Mouse (Mus musculus): ENCODE measurements around the gene Gpr34. TPM values are rescaled to one million over a fixed set of nuclear protein-coding genes. Genes with fewer than 3 reads are reported as not detected.

Gene Gpr34
- polyA plus RNA-seq, 1 experiment: not detected

- no peak for TF ChIP-seq GATA1 (IDR thresholded peaks at IDR 0.05; ENCODE audit: low read length)
Measured at GRCm38 (mm10) chrX:13656721-13657120, 24.8 kb downstream of the Gpr34 start.

DNA sequence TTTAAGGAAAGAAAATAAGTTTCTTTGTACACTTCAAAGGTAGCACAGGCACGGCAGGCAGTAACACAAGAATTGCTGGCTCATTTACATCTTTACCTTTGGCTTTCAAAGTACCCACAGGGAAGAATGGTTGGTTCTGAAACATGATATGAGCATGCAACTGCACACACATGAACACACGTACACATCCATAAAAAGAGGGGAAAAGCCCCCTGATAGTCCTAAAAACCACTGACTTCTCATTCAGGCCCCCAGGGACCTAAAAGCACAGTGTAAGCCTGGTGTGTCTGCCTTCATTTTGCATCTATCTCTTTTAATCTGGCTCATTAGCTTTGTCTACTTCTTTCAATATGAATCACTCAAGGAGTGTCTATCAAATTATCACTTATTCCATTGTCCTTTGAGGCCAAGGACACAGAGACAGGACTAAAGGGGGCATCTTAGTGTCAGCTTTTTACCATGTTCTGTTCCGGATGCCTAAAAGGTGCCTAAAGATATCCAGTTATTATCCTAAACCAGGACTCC is 26.8 kb downstream of the Gpr34 start:
- no peak for TF ChIP-seq GATA1 (IDR thresholded peaks at IDR 0.05; ENCODE audit: low read length)

DNA sequence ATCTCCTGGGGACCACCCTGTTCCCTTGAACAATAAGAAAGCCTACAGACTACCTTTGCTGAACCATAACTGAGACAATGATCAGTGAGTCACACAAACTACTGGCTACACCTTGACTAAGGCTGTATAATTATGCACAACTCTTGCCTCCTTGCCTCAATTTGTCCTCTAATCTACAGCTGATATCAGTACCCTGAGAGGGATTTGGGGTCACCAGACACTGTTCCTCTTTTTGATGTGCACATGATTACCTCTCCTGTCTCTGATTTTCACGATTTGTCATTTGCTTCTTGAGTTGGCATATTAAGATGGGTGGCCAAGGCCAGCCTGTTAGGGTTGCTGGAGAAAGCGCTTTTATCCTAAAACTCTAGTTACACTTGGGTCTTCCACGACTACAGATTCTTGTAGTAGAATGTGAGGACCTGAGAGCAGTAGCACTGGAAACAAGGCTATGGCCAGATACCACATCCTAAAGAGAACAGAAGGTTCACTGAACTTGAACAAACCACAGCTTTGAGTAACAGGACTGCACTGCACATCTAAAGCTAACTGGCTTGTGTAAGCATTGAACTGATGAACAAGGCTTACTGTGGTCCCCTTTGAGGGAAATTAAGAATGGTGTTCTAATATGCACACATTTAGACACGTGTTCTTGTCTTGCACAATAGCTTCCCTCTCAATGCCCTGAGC is 27.5 kb downstream of the Gpr34 start:
- TF ChIP-seq GATA1 (IDR thresholded peaks at IDR 0.05; ENCODE audit: low read length): no peak

DNA sequence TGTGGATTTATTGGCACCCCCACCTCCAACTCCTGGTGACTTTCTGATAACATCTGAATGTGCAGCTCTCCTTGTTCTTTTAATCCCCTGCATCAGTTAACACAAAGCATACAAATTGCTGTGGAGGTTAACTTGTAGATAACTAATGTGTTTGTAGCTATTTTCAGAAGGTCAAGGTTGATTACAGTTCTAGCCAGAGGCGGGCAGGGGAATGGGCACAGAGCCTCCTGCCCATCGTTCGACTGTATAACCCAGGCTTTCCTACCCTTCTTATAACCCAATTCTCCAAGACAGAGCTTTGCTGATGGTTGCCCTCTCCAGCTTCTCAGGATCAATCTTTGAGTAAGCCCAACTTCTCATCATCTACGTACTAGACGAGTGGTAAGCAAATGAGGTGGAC is 29.2 kb downstream of the Gpr34 start, which contains the start of gene Gpr82:
TSS of gene Gpr82 (plus strand) at position 301 of the 400 bp plus-strand sequence.
- TF ChIP-seq GATA1 (IDR thresholded peaks at IDR 0.05; ENCODE audit: low read length): no peak

DNA sequence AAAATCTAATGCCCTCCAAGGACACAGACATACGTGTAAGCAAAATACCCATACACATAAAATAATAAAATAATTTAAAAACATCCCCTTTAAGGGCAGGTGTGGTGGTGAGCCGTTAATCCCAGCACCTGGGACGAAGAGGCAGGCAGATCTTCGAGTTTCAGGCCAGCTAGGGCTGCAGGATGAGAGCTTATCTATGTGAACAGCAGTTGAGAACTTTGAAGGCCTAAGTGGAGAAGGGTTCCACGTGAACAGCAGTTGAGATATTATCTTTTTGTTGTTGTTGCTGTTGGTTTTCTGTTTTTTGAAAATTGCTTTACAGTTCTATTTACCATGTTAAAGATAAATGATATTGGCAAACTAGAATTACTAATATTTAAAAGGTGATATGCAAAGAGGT is 37.0 kb downstream of the Gpr34 start:
- TF ChIP-seq GATA1 (IDR thresholded peaks at IDR 0.05; ENCODE audit: low read length): no peak

GRCm38 (mm10) chrX:13670342-13670741 is 38.5 kb downstream of the Gpr34 start:
- TF ChIP-seq GATA1 (IDR thresholded peaks at IDR 0.05; ENCODE audit: low read length): no peak

DNA sequence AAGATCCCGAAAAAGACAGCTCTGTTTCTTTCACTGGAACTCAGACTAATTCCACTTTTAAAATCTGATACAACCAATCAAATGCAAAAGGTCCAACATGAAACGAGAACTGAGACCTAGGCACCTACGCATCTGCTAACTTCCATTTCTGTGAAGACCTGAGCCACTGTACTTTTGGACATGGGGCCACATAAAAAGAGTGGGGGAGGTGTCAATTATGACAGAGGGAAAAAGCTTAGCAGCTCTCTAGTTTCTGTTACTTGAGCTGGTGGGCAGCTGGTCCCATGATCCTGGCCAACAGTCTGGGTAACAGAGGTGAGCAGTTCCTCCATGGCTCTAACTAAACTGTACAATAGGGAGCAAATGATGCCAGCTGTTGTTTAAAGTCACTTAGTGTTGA is 41.1 kb downstream of the Gpr34 start:
- TF ChIP-seq GATA1 (IDR thresholded peaks at IDR 0.05; ENCODE audit: low read length): no peak

GRCm38 (mm10) chrX:13681748-13682147 is 49.9 kb downstream of the Gpr34 start:
- no peak for TF ChIP-seq GATA1 (IDR thresholded peaks at IDR 0.05; ENCODE audit: low read length)

GRCm38 (mm10) chrX:13686589-13686988 is 54.7 kb downstream of the Gpr34 start:
- TF ChIP-seq GATA1 (IDR thresholded peaks at IDR 0.05; ENCODE audit: low read length): no peak

GRCm38 (mm10) chrX:13688356-13688755 is 56.5 kb downstream of the Gpr34 start:
- no peak for TF ChIP-seq GATA1 (IDR thresholded peaks at IDR 0.05; ENCODE audit: low read length)

Other genes with a start within 250 kb of the Gpr34 start
- 0.02 and 0.04 TPM in 2 replicates for gene Nyx, start 166.0 kb upstream of the Gpr34 start, polyA plus RNA-seq (2012)
- not detected in 2 replicates for gene Gpr82, start 29.3 kb downstream of the Gpr34 start, polyA plus RNA-seq (2012)
- gene Cask, start 219.3 kb downstream of the Gpr34 start, polyA plus RNA-seq (2012): not detected in 2 replicates